Mouse (Mus musculus) v-Abl transformed pro-B cells (cell line): ENCODE data around the gene Sox4.

ENCODE experiments used
- in situ Hi-C, 2 experiments: fragments of 400-800 bp; cut with MboI; formaldehyde crosslinking; loops; one replicate each; pipeline ENCODE4 v1.15.1; 2025; ENCODE audit not compliant: unreplicated experiment in 2 of 2

Sox4 gene

DNA sequence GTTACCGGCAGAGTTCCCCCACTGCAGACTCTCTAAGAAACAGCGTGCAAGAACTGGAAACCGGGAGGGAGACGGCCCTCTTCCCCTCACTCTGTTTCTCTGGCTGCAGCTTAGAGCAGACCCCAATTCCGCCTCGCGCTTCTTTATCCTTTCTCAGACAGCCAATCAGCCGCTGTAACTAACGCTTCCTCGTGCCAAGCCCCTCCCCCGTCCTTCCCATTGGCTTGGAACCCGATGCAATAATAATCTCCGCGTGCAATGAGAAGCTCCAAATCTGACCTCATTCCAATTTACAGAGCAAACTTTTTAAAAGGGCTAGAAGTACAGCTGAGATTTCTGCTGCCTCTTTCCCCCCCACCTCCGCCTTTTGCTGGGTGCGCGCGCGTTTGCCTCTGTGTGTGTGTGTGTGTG is at the start of gene Sox4:
Sox4 (minus strand) TSS at position 133 of the 411 bp plus-strand sequence.
- in situ Hi-C loops = loop anchor here (10.0 to 25.0 kb wide), 5 partner anchors 439 to 1134 kb away; partner anchors contain the start of gene E2f3 (in 1 of the 2)

DNA sequence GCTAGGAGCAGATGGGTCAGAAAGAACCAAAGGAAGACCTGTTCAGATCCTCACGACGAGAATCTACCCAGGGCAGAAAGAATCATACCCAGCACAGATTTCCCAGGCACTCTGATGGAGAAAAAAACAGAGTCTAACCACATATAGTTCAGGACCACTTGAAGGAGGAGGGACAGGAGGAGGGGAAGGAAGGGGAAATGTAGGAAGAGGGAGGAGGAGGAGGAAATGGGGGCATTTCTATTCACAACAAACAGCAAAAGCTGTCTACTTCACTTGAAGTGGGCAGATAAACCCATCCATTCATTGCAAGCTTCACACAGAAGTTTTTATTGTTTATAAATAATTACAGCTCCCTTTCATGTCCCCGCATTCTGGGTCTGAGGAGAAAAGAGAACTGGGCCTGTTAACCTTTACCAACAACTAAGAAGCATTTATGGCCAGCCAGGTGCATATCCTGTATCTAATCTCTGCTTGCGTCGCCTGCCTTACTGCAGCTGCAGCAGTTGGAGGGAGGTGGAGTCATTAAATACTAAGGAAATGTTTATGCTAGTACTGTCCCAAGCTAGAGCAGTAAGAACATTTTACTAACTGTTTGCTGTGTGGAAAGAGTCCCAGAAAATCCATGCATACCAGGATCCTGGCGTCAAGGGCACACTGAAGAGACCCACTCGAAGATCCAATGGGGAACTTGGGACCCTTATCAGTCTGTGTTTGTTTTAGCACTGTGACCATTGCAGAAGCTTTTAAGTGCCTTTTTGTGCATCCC is 38.6 kb upstream of the Sox4 start:
- in situ Hi-C loops = no loop called here

DNA sequence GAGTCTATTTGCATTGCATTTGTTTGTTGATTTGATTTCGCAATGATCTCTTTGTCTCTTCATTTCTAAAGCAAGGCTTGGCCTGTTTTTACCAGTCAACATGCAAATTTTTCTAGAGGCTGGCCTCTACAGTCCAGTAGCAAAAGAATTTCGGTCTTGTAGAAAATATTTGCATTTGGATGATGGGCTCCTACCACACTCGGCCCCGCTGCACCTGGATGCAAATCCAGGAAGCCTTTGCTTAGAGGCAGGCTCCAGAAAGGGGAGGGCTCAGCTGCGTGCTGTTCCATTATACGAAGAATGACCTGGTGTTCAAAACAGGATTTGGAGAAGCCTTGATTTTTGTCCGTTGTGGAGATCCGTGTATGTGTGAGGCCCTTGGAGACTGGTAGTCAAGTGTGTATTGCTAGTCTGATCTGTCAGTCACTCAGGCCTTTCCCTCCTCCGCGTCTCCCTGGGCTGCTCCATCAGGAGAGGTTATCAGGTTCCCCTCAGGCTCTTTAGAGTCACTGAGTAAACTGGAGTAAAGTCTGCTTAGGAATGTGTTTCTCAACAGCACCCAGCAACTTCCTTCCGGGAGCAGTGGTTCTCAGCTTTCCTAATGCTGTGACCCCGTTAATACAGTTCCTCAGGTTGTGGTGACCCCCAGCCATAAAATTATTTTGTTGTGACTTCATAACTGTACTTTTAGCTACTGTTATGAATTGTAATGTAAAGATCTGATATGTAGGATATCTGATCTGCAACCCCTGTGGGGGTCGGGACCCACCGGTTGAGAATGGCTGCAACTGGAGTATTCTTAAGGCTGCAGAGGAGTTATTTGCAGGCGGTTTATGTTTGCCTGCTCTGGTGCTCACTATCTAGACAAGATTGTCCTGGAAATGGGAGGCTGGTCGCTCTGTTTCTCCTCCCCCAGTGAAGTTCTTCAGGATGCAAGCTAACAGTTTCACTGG is 35.5 kb upstream of the Sox4 start:
- in situ Hi-C loops = no loop called here

DNA sequence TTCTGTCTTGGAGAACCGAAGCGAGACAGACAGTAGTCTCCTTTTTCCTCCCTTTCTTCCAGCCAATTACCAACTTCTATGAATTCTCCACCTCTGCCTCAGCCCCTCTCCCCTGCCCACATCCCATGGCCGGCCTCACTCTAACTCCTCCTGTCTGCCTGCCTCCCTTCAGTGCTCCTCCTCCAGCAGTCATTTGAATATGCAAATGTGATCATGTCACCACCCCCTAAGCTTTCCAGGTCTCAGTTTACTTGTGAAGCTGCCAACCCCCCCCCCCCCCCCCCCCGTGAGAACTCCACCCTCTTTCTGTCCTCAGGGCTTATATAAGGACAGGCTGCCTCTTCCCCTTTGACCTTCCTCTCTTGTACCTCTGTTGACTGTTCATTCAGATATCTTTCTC is 27.2 kb upstream of the Sox4 start:
- in situ Hi-C loops = no loop called here

DNA sequence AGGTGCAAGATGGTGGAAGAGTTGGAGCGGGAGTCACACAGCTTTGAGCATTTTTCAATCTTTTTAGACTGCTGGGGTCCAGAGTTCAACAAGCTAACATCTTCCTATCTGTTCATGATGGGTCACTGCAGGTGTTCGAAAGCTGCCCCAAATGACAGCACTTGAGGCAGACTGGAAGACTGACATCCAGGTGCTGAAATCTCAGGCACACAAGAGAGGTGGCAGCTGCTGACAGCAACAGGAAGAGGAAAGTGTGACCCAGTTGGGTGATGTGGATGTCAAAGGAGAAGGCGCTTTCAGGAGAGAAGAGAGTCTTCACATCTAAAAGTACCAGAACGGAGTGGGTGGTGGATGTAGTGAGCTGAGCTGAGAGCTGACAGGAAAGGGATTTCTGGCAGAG is 21.5 kb upstream of the Sox4 start:
- in situ Hi-C loops = no loop called here

DNA sequence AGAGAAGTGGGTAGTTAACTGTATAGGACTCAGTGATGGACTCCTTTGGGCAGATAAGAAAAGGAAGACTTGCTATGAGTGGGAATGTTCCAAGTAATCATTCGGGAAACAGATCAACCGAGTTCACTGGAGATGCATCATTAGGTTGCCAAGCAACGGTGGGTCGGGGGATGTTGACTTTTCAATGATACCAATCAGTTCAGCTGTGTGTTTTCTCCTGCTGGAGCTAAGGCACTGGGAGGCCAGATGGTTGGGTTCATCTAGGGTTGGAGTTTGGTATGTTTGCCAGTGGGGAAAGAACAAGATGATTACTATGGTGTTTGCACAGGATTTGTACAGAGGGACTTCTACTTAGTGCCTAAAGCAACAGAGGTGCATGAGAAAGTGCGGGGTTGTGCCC is 21.1 kb upstream of the Sox4 start:
- in situ Hi-C loops = loop anchor here in 1 of 2 experiments (25.0 kb wide), 2 partner anchors 1013 to 1113 kb away; partner anchors contain the start of gene E2f3

DNA sequence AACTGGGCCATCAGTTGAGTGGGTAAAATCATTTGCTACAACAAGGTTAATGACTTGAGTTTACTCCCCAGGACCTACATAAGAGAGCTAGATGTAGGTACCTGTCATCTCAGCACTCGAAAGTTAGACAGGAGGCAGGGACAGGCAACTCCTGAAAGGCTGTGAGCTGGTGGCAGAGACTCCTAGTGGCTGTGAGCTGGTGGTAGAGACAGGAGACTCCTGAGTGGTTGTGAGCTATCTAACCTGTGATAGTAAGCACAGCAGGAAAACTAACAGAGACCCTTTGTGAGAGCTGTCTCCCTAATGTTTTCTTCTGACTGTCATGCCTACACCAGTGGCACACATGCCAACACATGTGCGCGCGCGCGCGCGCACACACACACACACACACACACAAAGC is 7.4 kb upstream of the Sox4 start:
- in situ Hi-C loops = loop anchor here in 1 of 2 experiments (25.0 kb wide), 2 partner anchors 1026 to 1126 kb away; partner anchors contain the start of gene E2f3

DNA sequence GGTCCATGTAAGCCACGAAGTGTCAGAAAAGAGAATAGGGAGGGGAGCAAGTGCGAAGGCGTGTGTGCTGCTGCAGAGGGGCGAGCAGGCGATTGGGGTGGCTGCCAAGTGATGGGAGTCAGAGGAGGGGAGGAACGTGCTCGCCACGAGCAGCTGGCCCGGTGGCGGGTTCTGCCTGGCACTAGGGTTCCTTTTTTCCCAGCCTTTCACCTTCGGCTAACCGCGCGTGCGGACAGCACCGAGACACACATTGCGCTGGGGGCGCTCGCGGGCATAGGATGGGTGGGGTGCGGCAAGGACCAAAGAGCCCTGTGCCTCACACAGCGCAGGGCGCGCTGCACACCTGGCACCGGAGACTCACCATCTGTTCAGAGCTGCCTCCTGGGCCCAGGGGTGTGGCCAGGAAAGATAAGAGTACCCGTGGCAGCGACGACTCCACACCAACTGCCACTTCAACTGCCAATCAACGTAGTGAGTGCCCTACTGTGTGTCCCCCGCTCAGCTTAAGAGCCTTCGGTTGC is 6.0 kb upstream of the Sox4 start:
- in situ Hi-C loops = loop anchor here (5.0 to 25.0 kb wide), 10 partner anchors 445 to 1128 kb away; partner anchors contain the start of gene E2f3 (in 1 of the 2)

DNA sequence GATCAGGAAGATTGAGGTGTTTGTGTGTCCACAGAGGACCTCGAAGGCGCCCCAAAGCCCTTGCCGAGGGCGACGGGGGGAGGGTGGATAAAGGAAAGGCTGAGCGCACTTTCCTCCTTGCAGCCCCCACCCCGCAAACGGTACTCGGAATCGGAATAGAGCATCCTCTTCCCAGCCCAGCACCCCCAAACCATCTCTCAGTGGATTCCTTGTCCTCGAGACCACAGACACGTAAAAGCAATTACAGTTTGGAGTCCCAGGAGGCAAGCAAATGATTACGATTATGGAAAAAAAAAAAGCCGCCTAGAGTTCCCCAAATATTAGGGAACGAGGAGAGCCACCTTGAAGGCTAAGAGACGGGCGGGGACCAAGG is 5.5 kb upstream of the Sox4 start:
- in situ Hi-C loops = loop anchor here (5.0 to 25.0 kb wide), 10 partner anchors 444 to 1128 kb away; partner anchors contain the start of gene E2f3 (in 1 of the 2)

DNA sequence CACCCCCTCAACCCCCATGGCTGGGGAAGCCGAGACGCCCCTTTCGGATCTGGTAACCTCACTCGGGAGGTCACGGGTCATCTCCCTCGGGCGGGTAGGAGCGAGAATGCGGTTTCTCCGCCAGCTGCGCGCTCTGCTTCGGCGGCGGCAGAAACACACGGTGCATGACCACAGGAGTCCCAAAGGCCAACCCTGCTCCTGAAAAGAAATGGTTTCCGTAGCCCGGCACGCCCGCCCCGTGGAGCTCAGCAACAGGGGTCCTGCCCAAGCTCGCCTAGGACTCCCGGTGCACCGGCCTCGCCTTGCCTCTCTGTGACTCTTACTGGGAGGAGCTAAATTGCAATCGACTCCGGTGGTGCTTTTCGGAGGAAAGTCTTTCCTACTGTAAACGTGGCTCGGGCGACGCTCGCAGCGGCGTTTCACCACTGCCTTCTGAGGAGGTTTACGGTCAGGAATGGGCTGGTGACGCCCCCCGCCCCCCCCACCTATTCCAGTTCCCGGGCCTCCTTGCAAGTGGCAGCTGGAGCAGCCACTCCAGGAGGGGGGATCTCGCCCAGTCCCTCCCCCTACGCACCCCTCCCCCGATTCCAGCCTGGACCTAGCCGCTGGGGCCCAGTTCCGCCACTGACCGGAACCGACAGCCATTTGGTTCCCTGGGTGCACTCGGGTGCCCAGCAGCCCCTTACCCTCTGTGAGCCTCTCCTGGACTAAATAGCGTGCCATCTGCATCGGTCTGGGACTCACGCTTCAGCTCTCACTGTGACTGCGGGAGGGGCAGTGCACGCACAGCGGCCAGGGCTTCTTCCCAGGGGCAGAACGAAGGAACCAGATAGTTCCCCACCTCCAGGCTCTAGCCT is 4.9 kb upstream of the Sox4 start:
- in situ Hi-C loops = loop anchor here (5.0 to 25.0 kb wide), 10 partner anchors 444 to 1129 kb away; partner anchors contain the start of gene E2f3 (in 1 of the 2)

DNA sequence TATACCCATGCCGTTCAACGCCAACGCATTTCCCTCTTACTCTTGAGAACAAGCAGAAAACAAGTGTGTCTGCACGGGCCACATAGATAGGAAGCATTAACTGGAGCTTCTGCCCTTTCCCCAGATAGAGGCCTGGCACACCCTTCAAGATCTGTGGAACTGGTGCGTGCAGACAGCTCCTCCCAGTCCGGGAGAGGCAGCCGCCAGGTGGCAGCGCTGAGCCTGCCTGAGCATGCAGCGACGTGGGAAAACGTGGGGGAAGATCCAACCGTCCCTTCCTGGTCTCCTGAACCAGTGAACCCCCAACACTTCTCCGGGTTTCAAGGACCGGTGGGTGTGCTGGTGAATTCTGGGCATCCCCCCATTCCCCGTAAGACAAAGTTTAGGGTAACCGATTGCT is 4.3 kb upstream of the Sox4 start:
- in situ Hi-C loops = loop anchor here (5.0 to 25.0 kb wide), 10 partner anchors 443 to 1130 kb away; partner anchors contain the start of gene E2f3 (in 1 of the 2)

DNA sequence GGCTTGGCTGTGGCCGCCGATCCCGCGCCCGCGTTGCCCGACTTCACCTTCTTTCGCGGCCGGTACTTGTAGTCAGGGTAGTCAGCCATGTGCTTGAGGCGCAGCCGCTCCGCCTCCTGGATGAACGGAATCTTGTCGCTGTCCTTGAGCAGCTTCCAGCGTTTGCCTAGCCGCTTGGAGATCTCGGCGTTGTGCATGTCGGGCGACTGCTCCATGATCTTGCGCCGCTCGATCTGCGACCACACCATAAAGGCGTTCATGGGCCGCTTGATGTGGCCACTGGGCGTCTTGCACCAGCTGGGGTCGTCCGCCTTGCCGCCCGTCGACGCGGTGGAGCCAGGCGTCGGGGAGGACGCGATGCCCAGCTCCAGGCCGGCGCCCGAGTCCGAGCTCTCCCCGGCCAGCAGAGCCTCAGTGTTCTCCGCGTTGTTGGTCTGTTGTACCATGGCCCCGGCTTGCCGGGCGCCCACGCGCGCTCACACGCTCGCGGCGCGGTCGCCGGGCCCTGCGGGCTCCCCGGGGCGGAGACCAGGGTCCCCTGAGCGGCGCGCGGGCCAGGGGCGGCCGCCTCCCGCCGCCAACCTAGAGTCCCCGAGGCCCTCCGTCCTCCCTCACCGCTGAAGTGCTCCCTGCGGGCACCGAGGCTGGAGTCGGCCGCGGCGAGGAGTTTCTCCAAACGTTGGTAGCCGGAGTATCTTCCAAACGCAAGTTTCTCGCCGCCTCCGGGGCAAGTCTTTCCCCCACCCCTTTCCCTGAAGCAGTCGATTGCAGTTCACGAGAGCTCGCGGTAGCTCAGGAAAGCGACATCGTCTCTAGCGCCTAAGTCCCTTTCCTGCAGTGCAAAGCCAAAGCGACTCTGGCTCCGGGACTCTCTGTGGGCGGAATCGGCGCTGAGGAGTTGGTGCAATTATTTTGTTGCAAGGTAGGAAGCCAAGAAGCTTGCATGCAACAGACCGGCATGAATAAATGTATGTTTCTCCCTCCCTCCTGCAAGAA is 639 bp downstream of the Sox4 start:
- in situ Hi-C loops = loop anchor here (10.0 to 25.0 kb wide), 5 partner anchors 438 to 1134 kb away; partner anchors contain the start of gene E2f3 (in 1 of the 2)

DNA sequence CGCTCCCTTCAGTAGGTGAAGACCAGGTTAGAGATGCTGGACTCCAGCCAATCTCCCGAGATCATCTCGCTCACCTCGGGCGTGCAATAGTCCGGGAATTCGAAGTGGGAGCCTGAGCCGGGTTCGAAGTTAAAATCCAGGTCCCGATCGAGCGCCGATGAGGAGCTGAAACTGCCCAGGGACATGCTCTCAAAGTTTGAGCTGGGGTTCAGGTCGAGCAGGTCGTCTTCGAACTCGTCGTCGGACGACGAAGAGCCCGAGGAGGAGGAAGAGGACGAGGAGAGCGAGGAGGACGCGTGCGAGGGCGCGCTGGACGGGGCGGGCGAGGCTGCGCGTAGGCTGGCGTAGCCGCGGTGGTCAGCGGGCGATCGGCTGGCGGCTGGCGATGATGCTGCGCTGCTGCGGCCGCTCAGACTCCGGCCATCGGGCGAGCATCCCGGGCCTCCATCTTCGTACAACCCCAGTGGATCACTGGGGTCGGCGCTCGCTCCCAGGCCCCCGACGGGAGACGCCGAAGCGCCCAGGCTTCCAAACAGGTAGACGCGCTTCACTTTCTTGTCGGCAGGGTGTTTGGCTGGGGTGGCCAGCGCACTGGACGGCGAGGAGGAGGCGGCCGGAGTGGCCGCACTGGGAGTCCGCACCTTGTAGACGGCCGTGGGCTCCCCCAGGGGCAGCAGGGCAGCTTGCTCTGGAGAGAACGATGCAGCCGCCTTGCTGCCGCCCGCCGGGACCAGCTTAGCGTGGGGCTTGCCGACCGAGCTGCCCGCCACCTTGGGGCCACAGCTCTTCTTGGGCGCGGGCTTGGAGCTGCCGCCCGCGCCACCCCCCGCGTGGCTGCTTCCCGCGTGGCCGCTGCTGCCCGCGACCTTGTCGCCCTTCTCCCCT is 1.6 kb downstream of the Sox4 start:
- in situ Hi-C loops = loop anchor here (10.0 to 25.0 kb wide), 5 partner anchors 437 to 1135 kb away; partner anchors contain the start of gene E2f3 (in 1 of the 2)

DNA sequence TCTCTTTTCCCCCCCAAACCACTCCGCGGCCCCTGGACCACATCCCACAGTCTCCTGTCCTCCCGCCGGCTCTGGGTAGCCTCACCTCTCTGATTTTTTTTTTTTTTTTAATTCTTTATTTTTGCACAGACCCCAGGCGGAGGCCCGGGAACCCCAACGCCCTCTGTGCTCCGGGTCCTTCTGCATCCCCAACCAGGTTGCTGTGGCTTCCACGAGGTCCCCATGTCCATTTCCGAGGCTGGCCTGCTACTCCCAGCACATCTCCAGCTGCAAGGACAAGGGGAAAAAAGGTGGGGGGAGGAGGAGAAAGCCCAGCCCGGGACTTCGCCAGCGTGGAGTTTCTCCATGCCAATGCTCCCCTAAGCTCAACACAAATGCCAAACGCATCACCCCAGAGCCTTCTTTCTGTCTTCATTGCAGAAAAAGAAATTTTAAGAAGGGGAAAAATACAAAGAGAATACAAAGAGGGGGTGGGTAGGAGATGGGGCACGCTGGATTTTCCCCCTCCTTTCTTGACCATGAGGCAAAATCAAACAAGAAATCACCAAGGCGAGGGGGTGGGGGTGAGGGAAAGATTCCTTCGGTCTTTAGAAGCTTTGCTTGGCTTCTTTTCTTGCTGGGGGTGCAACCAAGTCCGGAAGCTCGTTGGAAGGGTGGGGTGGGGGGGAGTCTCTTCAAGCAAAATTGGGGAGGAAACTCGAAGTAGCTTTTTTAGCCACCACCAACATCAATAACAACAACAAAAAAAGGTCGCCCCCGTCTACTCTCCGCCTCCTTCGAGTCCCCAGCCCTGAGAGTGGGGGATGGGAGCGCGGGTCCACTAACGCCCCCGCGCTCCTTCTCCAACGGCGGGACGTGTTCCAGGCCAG is 2.7 kb downstream of the Sox4 start:
- in situ Hi-C loops = loop anchor here (10.0 to 25.0 kb wide), 5 partner anchors 436 to 1136 kb away; partner anchors contain the start of gene E2f3 (in 1 of the 2)

DNA sequence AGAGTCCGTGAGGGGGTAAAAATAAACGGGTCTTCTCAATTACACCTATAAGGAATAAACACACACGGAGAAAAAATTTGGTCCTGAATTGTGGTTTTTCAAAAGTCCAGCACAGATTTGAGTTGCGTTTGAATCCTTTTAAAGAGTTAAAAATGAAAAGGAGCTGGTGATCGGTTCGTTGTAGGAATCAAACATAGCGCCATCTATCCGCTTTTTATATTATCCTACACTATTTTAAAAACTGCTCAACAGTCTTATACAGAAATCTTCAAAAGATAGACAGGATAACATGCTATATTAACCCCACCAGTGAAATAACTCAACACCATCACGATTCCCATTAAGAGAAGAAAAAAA is 3.3 kb downstream of the Sox4 start:
- in situ Hi-C loops = loop anchor here (10.0 to 25.0 kb wide), 5 partner anchors 435 to 1137 kb away; partner anchors contain the start of gene E2f3 (in 1 of the 2)

DNA sequence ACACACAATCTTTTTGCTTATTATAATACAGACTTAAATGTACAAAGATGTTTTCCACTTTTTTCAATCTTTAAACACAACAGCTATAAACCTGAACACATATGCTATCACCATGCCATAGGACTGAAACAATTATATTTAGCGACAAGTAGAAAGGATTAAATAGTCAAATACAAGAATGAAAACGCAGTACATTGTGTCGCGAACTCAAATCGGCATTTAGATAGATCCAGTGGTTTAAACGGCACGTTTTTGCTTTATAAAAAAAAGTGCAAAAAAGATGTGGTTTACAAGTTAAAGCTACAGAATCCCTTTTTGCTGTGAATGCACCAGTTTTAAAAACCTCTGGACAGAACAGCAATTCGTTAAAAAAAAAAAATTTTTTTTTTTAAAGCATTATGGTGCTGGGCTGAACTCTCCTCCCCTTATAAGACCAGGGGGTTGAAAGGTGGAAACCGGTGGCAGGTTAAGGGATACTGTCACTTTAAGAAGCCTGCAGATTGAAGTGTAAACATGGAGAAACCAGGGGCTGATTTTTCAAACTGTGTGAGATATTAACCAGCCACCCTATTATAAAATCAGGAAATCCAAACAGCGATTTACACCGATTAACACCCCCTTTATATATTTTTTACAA is 4.1 kb downstream of the Sox4 start:
- in situ Hi-C loops = loop anchor here (5.0 to 10.0 kb wide), 4 partner anchors 192 to 605 kb away; no protein-coding TSS in a partner anchor
